Mouse (Mus musculus) small intestine, adult 2 months (tissue): ENCODE data around the gene Mnat1. TPM values are rescaled to one million over a fixed set of nuclear protein-coding genes. Genes with fewer than 3 reads are reported as not detected.

Experiments used
- H3K27ac ChIP-seq: fragments of 200-500 bp; 2 replicates; pipeline ENCODE4 v1.5.1; 2012; ENCODE audit warnings: low read depth, low read length, control low read depth, inconsistent platforms; ENCODE audit not compliant: insufficient read depth
- H3K27me3 ChIP-seq: fragments of 200-500 bp; 2 replicates; pipeline ENCODE4 v1.6.1; 2012; ENCODE audit warnings: mild to moderate bottlenecking, moderate library complexity, low read length, inconsistent platforms; ENCODE audit not compliant: control insufficient read depth, insufficient read depth
- H3K36me3 ChIP-seq: fragments of 200-500 bp; 2 replicates; pipeline ENCODE4 v1.6.1; 2012; ENCODE audit warnings: mild to moderate bottlenecking, low read length, control low read depth, inconsistent platforms; ENCODE audit not compliant: control insufficient read depth, insufficient read depth
- H3K4me1 ChIP-seq: fragments of 200-500 bp; 2 replicates; pipeline ENCODE4 v1.6.1; 2012; ENCODE audit warnings: low read length, inconsistent platforms, mixed read lengths; ENCODE audit not compliant: control insufficient read depth, insufficient read depth, insufficient read length
- H3K4me3 ChIP-seq: fragments of 200-500 bp; 2 replicates; pipeline ENCODE4 v1.5.1; 2012; ENCODE audit warnings: low read depth, mild to moderate bottlenecking, control low read depth, inconsistent platforms, low read length, moderate library complexity
- CTCF ChIP-seq: fragments of 200-500 bp; IDR thresholded peaks from 2 replicates; pipeline ENCODE4 v1.5.1; 2012; ENCODE audit warnings: low read depth, mild to moderate bottlenecking, control low read depth, inconsistent platforms, low read length, moderate library complexity, mixed read lengths; ENCODE audit not compliant: insufficient replicate concordance, insufficient read length; ENCODE audit errors: extremely low read depth
- POLR2A ChIP-seq: fragments of 200-500 bp; IDR thresholded peaks from 2 replicates; pipeline ENCODE4 v1.6.1; 2012; ENCODE audit warnings: low read depth, mild to moderate bottlenecking, control low read depth, inconsistent platforms, low read length, moderate library complexity
- WGBS: fragments of 180-500 bp; shearing (Covaris S2); methylation state at CpG from one replicate; pipeline ENCODE4 v1.1.7; 2018; 5-methylcytosine and 5-hydroxymethylcytosine counted together
- polyA plus RNA-seq: library from polyadenylated mRNA; depleted of rRNA; stranded (reverse); fragments of >200 nt; gene quantifications from 2 replicates; pipeline ENCODE4 v1.2.3, GENCODE M21; 2012

Gene Mnat1
- polyA plus RNA-seq, 1 experiment = 1.7 TPM

GRCm38 (mm10) chr12:73199375-73199774 is 75.9 kb downstream of the Mnat1 start:
- TF ChIP-seq CTCF = no peak
- no peak for TF ChIP-seq POLR2A
- no peaks in the 10 kb centered on the region for H3K4me1 ChIP-seq
- H3K36me3 ChIP-seq = peaks cover 2% of the 10 kb centered on the region; the same call in 1 of the 2 replicates
- H3K4me3 ChIP-seq = no peak overlapping the region
- 64% methylated on average over 7 of the region's 7 CpGs for WGBS
- H3K27me3 ChIP-seq = no peaks in the 10 kb centered on the region
- H3K27ac ChIP-seq = no peak overlapping the region

DNA sequence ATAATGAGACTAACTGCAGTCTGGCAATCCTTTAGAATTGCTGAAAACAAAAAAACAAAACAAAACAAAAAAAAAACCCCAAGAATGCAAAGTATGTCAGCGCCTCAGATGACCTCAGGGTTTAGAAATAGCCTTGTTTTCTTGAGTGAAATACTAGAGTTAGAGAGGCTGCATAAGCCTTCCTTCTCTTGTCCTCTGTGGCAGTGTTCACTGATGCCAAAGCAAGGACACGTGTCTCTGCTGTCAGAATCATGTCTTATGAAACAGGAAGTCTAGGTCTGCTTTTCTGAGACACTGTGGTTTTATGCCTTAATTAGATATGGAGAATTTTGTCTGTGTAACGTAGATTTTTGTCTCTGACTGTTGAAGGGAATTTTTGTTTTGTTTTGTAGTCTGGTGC is 78.1 kb downstream of the Mnat1 start:
- Histone ChIP-seq H3K4me1 (no peaks in the 10 kb centered on the region), H3K27me3 (no peaks in the 10 kb centered on the region), H3K36me3 (peaks cover 2% of the 10 kb centered on the region; the same call in 1 of the 2 replicates), H3K4me3 (no peak overlapping the region), H3K27ac (no peak overlapping the region)
- WGBS = 62% methylated on average over 3 of the region's 3 CpGs
- TF ChIP-seq POLR2A = no peak
- no peak for TF ChIP-seq CTCF

DNA sequence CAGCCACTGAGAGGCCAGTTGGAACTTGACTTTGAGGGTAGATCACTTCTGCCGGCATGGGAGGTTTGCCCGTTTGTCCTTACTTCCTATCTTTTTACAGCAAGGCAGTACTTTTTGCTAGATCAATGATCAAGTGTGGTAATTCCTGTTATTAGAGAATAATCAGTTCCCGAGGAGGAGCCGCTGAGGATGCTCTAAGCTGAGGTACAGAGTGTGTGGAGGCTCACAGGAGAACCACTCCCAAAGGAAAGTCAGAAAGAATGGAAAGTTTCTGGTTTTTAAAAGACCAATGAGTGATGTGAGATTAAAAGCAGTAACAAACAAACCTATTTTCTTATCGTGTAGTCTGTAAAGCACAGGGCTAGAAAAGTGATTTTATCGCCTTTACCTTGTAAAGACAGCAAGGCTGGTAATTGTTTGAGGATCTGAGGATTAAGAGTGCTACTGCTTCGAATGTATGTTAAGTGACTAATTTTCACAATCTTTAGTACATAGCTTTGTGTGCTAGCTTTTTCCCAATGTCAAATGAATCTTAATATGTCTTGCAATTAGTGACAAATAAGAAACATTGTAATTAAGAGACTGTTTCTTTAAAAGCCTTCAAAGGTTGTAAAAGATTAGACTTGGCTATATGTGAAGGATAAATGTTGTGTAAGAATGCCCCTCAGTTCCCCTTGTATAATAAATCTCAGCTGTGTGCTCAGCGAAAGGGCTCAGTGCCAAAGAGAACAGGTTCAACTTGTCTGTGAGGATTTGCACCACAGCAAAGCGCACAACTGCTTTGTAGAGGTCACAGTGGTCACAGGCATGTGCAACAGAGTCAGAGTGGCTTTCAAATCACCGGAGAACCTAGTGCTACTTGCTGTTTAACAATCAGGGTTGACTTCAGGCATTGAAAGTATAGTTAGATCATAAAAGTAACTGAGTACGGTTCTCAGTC is 82.5 kb downstream of the Mnat1 start:
- no peak overlapping the region for H3K4me3 ChIP-seq
- 25% methylated on average over 11 of the region's 11 CpGs for WGBS
- H3K27ac ChIP-seq = no peak overlapping the region
- H3K27me3 ChIP-seq = no peaks in the 10 kb centered on the region
- no peaks in the 10 kb centered on the region for H3K36me3 ChIP-seq
- no peak for TF ChIP-seq POLR2A
- no peak for TF ChIP-seq CTCF
- no peaks in the 10 kb centered on the region for H3K4me1 ChIP-seq

GRCm38 (mm10) chr12:73207008-73207407 is 83.5 kb downstream of the Mnat1 start:
- H3K27me3 ChIP-seq = no peaks in the 10 kb centered on the region
- 39% methylated on average over 4 of the region's 4 CpGs for WGBS
- H3K4me1 ChIP-seq = no peaks in the 10 kb centered on the region
- no peak overlapping the region for H3K27ac ChIP-seq
- TF ChIP-seq CTCF (no peak), POLR2A (no peak)
- H3K36me3 ChIP-seq = no peaks in the 10 kb centered on the region
- no peak overlapping the region for H3K4me3 ChIP-seq

- H3K4me3 ChIP-seq = no peak overlapping the region
- H3K27me3 ChIP-seq = no peaks in the 10 kb centered on the region
- H3K4me1 ChIP-seq = no peaks in the 10 kb centered on the region
- TF ChIP-seq POLR2A (no peak), CTCF (no peak)
- WGBS = 73% methylated on average over 1 of the region's 1 CpGs
- no peaks in the 10 kb centered on the region for H3K36me3 ChIP-seq
- H3K27ac ChIP-seq = no peak overlapping the region
These were observed 83.9 kb downstream of the Mnat1 start for GRCm38 (mm10) chr12:73207461-73207860.

DNA sequence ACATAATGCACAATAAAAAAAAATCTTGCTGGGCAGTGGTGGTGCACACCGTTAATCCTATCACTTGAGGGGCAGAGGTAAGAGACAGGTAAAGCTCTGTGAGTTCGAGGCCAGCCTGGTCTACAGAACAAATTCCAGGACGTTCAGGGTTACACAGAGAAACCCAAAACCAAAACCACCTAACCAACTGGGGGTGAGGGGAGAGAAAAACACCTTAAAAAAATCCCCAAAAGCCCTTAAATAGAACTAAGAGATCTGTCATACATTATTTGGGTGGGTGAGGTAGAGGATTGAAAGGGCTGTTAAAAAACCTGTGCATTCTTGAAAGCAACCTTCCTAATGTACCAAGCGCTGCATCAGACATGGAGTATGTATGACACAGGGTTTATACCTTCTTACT is 85.0 kb downstream of the Mnat1 start:
- 89% methylated on average over 4 of the region's 4 CpGs for WGBS
- H3K4me3 ChIP-seq = no peak overlapping the region
- TF ChIP-seq POLR2A (no peak), CTCF (no peak)
- H3K4me1 ChIP-seq = no peaks in the 10 kb centered on the region
- no peaks in the 10 kb centered on the region for H3K27me3 ChIP-seq
- no peak overlapping the region for H3K27ac ChIP-seq
- no peaks in the 10 kb centered on the region for H3K36me3 ChIP-seq

GRCm38 (mm10) chr12:73209117-73209516 is 85.6 kb downstream of the Mnat1 start:
- WGBS = 65% methylated on average over 1 of the region's 1 CpGs
- TF ChIP-seq POLR2A (no peak), CTCF (no peak)
- Histone ChIP-seq H3K36me3 (no peaks in the 10 kb centered on the region), H3K4me1 (no peaks in the 10 kb centered on the region), H3K4me3 (no peak overlapping the region), H3K27ac (no peak overlapping the region), H3K27me3 (no peaks in the 10 kb centered on the region)

GRCm38 (mm10) chr12:73210454-73210853 is 86.9 kb downstream of the Mnat1 start:
- no peaks in the 10 kb centered on the region for H3K4me1 ChIP-seq
- no peak overlapping the region for H3K4me3 ChIP-seq
- H3K36me3 ChIP-seq = no peaks in the 10 kb centered on the region
- TF ChIP-seq CTCF (no peak), POLR2A (no peak)
- H3K27me3 ChIP-seq = no peaks in the 10 kb centered on the region
- H3K27ac ChIP-seq = no peak overlapping the region
- WGBS = 90% methylated on average over 3 of the region's 3 CpGs
